Mouse (Mus musculus): ENCODE measurements around the gene P4hb. TPM values are rescaled to one million over a fixed set of nuclear protein-coding genes. Genes with fewer than 3 reads are reported as not detected.
A peak's percentile ranks its signal among the peaks of the same experiment; 100 is the strongest.
"Not testable (repeated sequence)": the region's sequence is repeated elsewhere in the genome, so short reads cannot be mapped to it uniquely, and the experiment has no call there.

The P4hb gene
- total RNA-seq, 2 experiments from 2014 or later: 748 to 1,254 TPM

GRCm38 (mm10) chr11:120541907-120542306, 31.1 kb downstream of the P4hb start:
- ATAC-seq (replicated peaks; ENCODE audit: poor library complexity): peak; percentile 29; the same call in 1 of the 2 replicates

GRCm38 (mm10) chr11:120539285-120540014, 33.6 kb downstream of the P4hb start:
- no peak for ATAC-seq (replicated peaks; ENCODE audit: poor library complexity)

GRCm38 (mm10) chr11:120538955-120539284, 34.1 kb downstream of the P4hb start:
- ATAC-seq (replicated peaks; ENCODE audit: poor library complexity): peak; percentile 74

- no peak for ATAC-seq (replicated peaks; ENCODE audit: poor library complexity)
Measured at GRCm38 (mm10) chr11:120538485-120538884, 34.6 kb downstream of the P4hb start.

GRCm38 (mm10) chr11:120535804-120536203, 37.2 kb downstream of the P4hb start:
- no peak for ATAC-seq (replicated peaks; ENCODE audit: poor library complexity)

- no peak for ATAC-seq (replicated peaks; ENCODE audit: poor library complexity)
Measured at GRCm38 (mm10) chr11:120535145-120535544, 37.9 kb downstream of the P4hb start.

GRCm38 (mm10) chr11:120534093-120534492, 39.0 kb downstream of the P4hb start:
- no peak for ATAC-seq (replicated peaks; ENCODE audit: poor library complexity)

- ATAC-seq (replicated peaks; ENCODE audit: poor library complexity): no peak
Measured at GRCm38 (mm10) chr11:120531646-120532045, 41.4 kb downstream of the P4hb start.

GRCm38 (mm10) chr11:120530085-120530964, 42.7 kb downstream of the P4hb start, which contains the start of gene Gcgr:
Gene Gcgr (plus strand): TSS chr11:120530699.
- peak; percentile 36; the same call in 1 of the 2 replicates for ATAC-seq (replicated peaks; ENCODE audit: poor library complexity)

GRCm38 (mm10) chr11:120528903-120529302, 44.1 kb downstream of the P4hb start:
- ATAC-seq (replicated peaks; ENCODE audit: poor library complexity): no peak

- peak; percentile 49 for ATAC-seq (replicated peaks; ENCODE audit: poor library complexity)
Measured at GRCm38 (mm10) chr11:120527690-120528354, 45.2 kb downstream of the P4hb start.

GRCm38 (mm10) chr11:120525959-120526358, 47.1 kb downstream of the P4hb start:
- peak; percentile 78 for ATAC-seq (replicated peaks; ENCODE audit: poor library complexity)

- ATAC-seq (replicated peaks; ENCODE audit: poor library complexity): no peak
Measured at GRCm38 (mm10) chr11:120522581-120522980, 50.5 kb downstream of the P4hb start.

GRCm38 (mm10) chr11:120520967-120521540, 52.0 kb downstream of the P4hb start:
- no peak for ATAC-seq (replicated peaks; ENCODE audit: poor library complexity)

- no peak for ATAC-seq (replicated peaks; ENCODE audit: poor library complexity)
Measured at GRCm38 (mm10) chr11:120520498-120520897, 52.6 kb downstream of the P4hb start.

GRCm38 (mm10) chr11:120519738-120520137, 53.3 kb downstream of the P4hb start:
- ATAC-seq (replicated peaks; ENCODE audit: poor library complexity): peak; percentile 62

GRCm38 (mm10) chr11:120518558-120518957, 54.5 kb downstream of the P4hb start:
- peak; percentile 41 for ATAC-seq (replicated peaks; ENCODE audit: poor library complexity)

- ATAC-seq (replicated peaks; ENCODE audit: poor library complexity): peak; percentile 68
Measured at GRCm38 (mm10) chr11:120518027-120518426, 55.0 kb downstream of the P4hb start.

GRCm38 (mm10) chr11:120517147-120517546, 55.9 kb downstream of the P4hb start:
- ATAC-seq (replicated peaks; ENCODE audit: poor library complexity): no peak

GRCm38 (mm10) chr11:120515611-120516010, 57.4 kb downstream of the P4hb start:
- ATAC-seq (replicated peaks; ENCODE audit: poor library complexity): peak; percentile 70

GRCm38 (mm10) chr11:120514262-120514661, 58.8 kb downstream of the P4hb start:
- ATAC-seq (replicated peaks; ENCODE audit: poor library complexity): not testable (repeated sequence)

All from megakaryocyte progenitor cell, adult 5-6 weeks (primary cell).